8 mouse cellular contexts compared by ENCODE assay signal in genomic region chr7:126198926-126199325, GRCm38 (mm10). TPM values are rescaled to one million over a fixed set of nuclear protein-coding genes. Genes with fewer than 3 reads are reported as not detected.
A peak's percentile ranks its signal among the peaks of the same experiment; 100 is the strongest.
DNase-seq lines count a peak whose midpoint lies in the region; ATAC-seq and TF ChIP-seq lines count a peak whose summit lies in the region.

No protein-coding gene starts in this region.

- peak overlapping the region; percentile 81 for H3K4me2 ChIP-seq in limb, embryonic 11.5 days (ENCODE audit: low read depth, severe bottlenecking)
- H3K4me2 ChIP-seq in stomach, embryonic 14.5 days (replicated peaks; ENCODE audit: low read depth, low read length) = peak overlapping the region; percentile 88

- peak in 1 of 2 experiments; percentile 47 for DNase-seq in cerebellum, adult 2 months
- no peak for DNase-seq in cerebellum, postnatal 4 days (ENCODE audit: low spot score in 2 of 2)
- DNase-seq in limb, embryonic 11.5 days (ENCODE audit: low spot score) = no peak
- no peak for DNase-seq in retina, embryonic 14.5 days (ENCODE audit: low spot score)
- no peak for DNase-seq in spleen, postnatal 4 days (ENCODE audit: low spot score in 2 of 2)

- peak overlapping the region; percentile 96 for H3K4me3 ChIP-seq in cerebellum, adult 2 months (replicated peaks; ENCODE audit: insufficient read depth, low read depth, low read length)
- H3K4me3 ChIP-seq in megakaryocyte, embryonic 14.5 days (replicated peaks) = peak overlapping the region; percentile 100
- peak overlapping the region; percentile 96 for H3K4me3 ChIP-seq in limb, embryonic 11.5 days (ENCODE audit: low read depth, low read length)
- peak overlapping the region; percentile 80 for H3K4me3 ChIP-seq in stomach, embryonic 14.5 days (ENCODE audit: low read depth, low read length)

- H3K9me3 ChIP-seq in megakaryocyte, embryonic 14.5 days = no peaks in the 10 kb centered on the region
- H3K9me3 ChIP-seq in limb, embryonic 11.5 days (ENCODE audit: control insufficient read depth, low read length) = no peaks in the 10 kb centered on the region
- H3K9me3 ChIP-seq in stomach, embryonic 14.5 days (ENCODE audit: control insufficient read depth, low read depth, low read length) = no peaks in the 10 kb centered on the region

- peaks cover 7% of the 10 kb centered on the region for H3K4me1 ChIP-seq in cerebellum, adult 2 months (ENCODE audit: control insufficient read depth, insufficient read depth, low read length)
- peaks cover 52% of the 10 kb centered on the region for H3K4me1 ChIP-seq in megakaryocyte, embryonic 14.5 days
- H3K4me1 ChIP-seq in limb, embryonic 11.5 days (ENCODE audit: control insufficient read depth, insufficient read depth, low read length) = peaks cover 4% of the 10 kb centered on the region
- H3K4me1 ChIP-seq in stomach, embryonic 14.5 days (ENCODE audit: control insufficient read depth, insufficient read depth, low read length) = peaks cover 8% of the 10 kb centered on the region

- H3K9ac ChIP-seq in limb, embryonic 11.5 days (ENCODE audit: low read length) = peak overlapping the region; percentile 94; the same call in 1 of the 2 replicates
- peak overlapping the region; percentile 86 for H3K9ac ChIP-seq in stomach, embryonic 14.5 days (replicated peaks; ENCODE audit: low read depth, low read length)

- no peaks in the 10 kb centered on the region for H3K27me3 ChIP-seq in cerebellum, adult 2 months (ENCODE audit: control insufficient read depth, insufficient read depth, low read length)
- no peaks in the 10 kb centered on the region for H3K27me3 ChIP-seq in megakaryocyte, embryonic 14.5 days (replicated peaks)
- no peaks in the 10 kb centered on the region for H3K27me3 ChIP-seq in limb, embryonic 11.5 days (ENCODE audit: control insufficient read depth, insufficient read depth, low read length)
- H3K27me3 ChIP-seq in stomach, embryonic 14.5 days (ENCODE audit: control insufficient read depth, insufficient read depth, low read length) = no peaks in the 10 kb centered on the region

- WGBS in cerebellum, adult 2 months = 0% methylated on average over 1 of the region's 1 CpGs
- 17% methylated on average over 1 of the region's 1 CpGs for WGBS in limb, embryonic 11.5 days
- WGBS in stomach, embryonic 14.5 days = 22% methylated on average over 1 of the region's 1 CpGs

- H3K36me3 ChIP-seq in megakaryocyte, embryonic 14.5 days (replicated peaks; ENCODE audit: low read length) = peaks cover 8% of the 10 kb centered on the region
- H3K36me3 ChIP-seq in limb, embryonic 11.5 days (ENCODE audit: control insufficient read depth, insufficient read depth, low read length) = no peaks in the 10 kb centered on the region; the same call in 1 of the 2 replicates
- H3K36me3 ChIP-seq in stomach, embryonic 14.5 days (ENCODE audit: control insufficient read depth, insufficient read depth, low read length) = no peaks in the 10 kb centered on the region

- no peak for ATAC-seq in megakaryocyte, adult 5-6 weeks (ENCODE audit: poor library complexity, severe bottlenecking)
- no peak for ATAC-seq in limb, embryonic 11.5 days (ENCODE audit: insufficient number of reproducible peaks, low FRiP score, low TSS enrichment, low read depth)
- ATAC-seq in stomach, embryonic 14.5 days (ENCODE audit: insufficient number of reproducible peaks, insufficient read depth, low FRiP score, low read depth) = no peak

- H3K27ac ChIP-seq in cerebellum, adult 2 months (ENCODE audit: insufficient read depth, low read length) = no peak overlapping the region
- no peak overlapping the region for H3K27ac ChIP-seq in limb, embryonic 11.5 days (replicated peaks; ENCODE audit: low read depth, low read length)
- H3K27ac ChIP-seq in stomach, embryonic 14.5 days (ENCODE audit: low read length) = no peak overlapping the region

- no peak for TF ChIP-seq CTCF in cerebellum, adult 2 months (IDR thresholded peaks at IDR 0.05; ENCODE audit: borderline replicate concordance, insufficient read depth, low read depth, low read length)

- TF ChIP-seq POLR2A in cerebellum, adult 2 months (IDR thresholded peaks at IDR 0.05; ENCODE audit: borderline replicate concordance, insufficient read depth, low read length) = no peak

RNA-seq across cellular contexts. Expression of gene Xpo6, which starts 1.4 kb away (rescaled TPM):
- polyA plus RNA-seq in cerebellum, adult 2 months (2012; rRNA removed) = 154 and 162 TPM in 2 replicates
- polyA plus RNA-seq in megakaryocyte, embryonic 14.5 days (2012; ENCODE audit: insufficient read depth, low replicate concordance) = 83.9 and 172 TPM in 2 replicates
- total RNA-seq in megakaryocyte, adult 5-6 weeks (2015) = 128 and 140 TPM in 2 replicates
- 58.6 and 65.2 TPM in 2 replicates for total RNA-seq in megakaryocyte, adult 5-6 weeks (2017)
- polyA plus RNA-seq in limb, embryonic 11.5 days (2014; fragmentation: Nextera tagmentation; extraction: Ambion mirVana) = 70.0 and 76.6 TPM in 2 replicates
- polyA plus RNA-seq in stomach, embryonic 14.5 days (2014; fragmentation: Nextera tagmentation; extraction: Ambion mirVana) = 65.9 and 73.6 TPM in 2 replicates
